Mouse (Mus musculus) liver, embryonic 14.5 days (tissue): ENCODE measurements around the gene Vps16. TPM values are rescaled to one million over a fixed set of nuclear protein-coding genes. Genes with fewer than 3 reads are reported as not detected.

Source experiments
- ATAC-seq: fragments of 200-750 bp; cut with Nextera tagmentation; 2 replicates; pipeline ENCODE4 v1.8.0; 2017; ENCODE audit warnings: moderate number of reproducible peaks, mild to moderate bottlenecking, moderate library complexity; ENCODE audit not compliant: insufficient read depth
- DNase-seq, 3 experiments: peaks; one replicate each; pipeline ENCODE4 v3.0.0-alpha.2; 2012 to 2013; ENCODE audit warnings: low read depth in 3 of 3, low spot score in 3 of 3
- H3K27ac ChIP-seq: fragments of 300-500 bp; sonication (generic); 2 replicates; pipeline ENCODE4 v1.5.1; 2014; ENCODE audit warnings: moderate library complexity, mild to moderate bottlenecking, control low read depth, inconsistent platforms
- H3K27me3 ChIP-seq: fragments of 300-500 bp; sonication (generic); 2 replicates; pipeline ENCODE4 v1.6.1; 2014; ENCODE audit warnings: mild to moderate bottlenecking, low read length, moderate library complexity; ENCODE audit not compliant: control insufficient read depth, insufficient read depth
- H3K36me3 ChIP-seq: fragments of 300-500 bp; sonication (generic); replicated peaks from 2 replicates; pipeline ENCODE4 v1.6.1; 2014; ENCODE audit warnings: low read depth; ENCODE audit not compliant: control insufficient read depth, insufficient read depth
- H3K4me1 ChIP-seq, 2 experiments: fragments of 200-500 bp in 1 of 2; fragments of 300-500 bp in 1 of 2; sonication (generic) in 1 of 2; replicated peaks; 2 replicates each; pipeline ENCODE4 v1.6.1; 2012 to 2014; ENCODE audit warnings: antibody characterized with exemption in 1 of 2, inconsistent platforms in 1 of 2, low read length in 1 of 2; ENCODE audit not compliant: control insufficient read depth in 2 of 2, insufficient read depth in 2 of 2
- H3K4me2 ChIP-seq: fragments of 300-500 bp; sonication (generic); 2 replicates; pipeline ENCODE4 v1.6.1; 2014; ENCODE audit warnings: low read depth, mild to moderate bottlenecking, control low read depth, moderate library complexity
- H3K4me3 ChIP-seq, 2 experiments: fragments of 200-500 bp in 1 of 2; fragments of 300-500 bp in 1 of 2; sonication (generic) in 1 of 2; 2 replicates each; pipeline ENCODE4 v1.5.1; 2012 to 2014; ENCODE audit warnings: low read depth in 2 of 2, low read length in 2 of 2, mild to moderate bottlenecking in 2 of 2, control low read depth in 1 of 2, inconsistent platforms in 1 of 2, moderate library complexity in 1 of 2; ENCODE audit not compliant: insufficient read depth in 1 of 2
- H3K9ac ChIP-seq: fragments of 300-500 bp; sonication (generic); replicated peaks from 2 replicates; pipeline ENCODE4 v1.6.1; 2014; ENCODE audit warnings: mild to moderate bottlenecking, control low read depth, moderate library complexity
- H3K9me3 ChIP-seq: fragments of 300-500 bp; sonication (generic); 2 replicates; pipeline ENCODE4 v1.6.1; 2016; ENCODE audit warnings: low read length, mixed read lengths; ENCODE audit not compliant: control insufficient read depth
- CTCF ChIP-seq: IDR thresholded peaks from 2 replicates; pipeline ENCODE4 v1.5.1; 2016; ENCODE audit warnings: antibody characterized with exemption, low read depth, control low read depth
- EP300 ChIP-seq: IDR thresholded peaks from 2 replicates; pipeline ENCODE4 v1.6.1; 2016; ENCODE audit warnings: antibody characterized with exemption, low read depth
- WGBS: fragments of 180-500 bp; shearing (Covaris S2); extraction: QIAGEN DNeasy Blood & Tissue Kit; methylation state at CpG from one replicate; pipeline ENCODE4 v1.1.7; 2014; ENCODE audit not compliant: insufficient replicate concordance; 5-methylcytosine and 5-hydroxymethylcytosine counted together
- polyA plus RNA-seq, 2 experiments: library from polyadenylated mRNA; depleted of rRNA in 1 of 2; stranded (reverse) in 1 of 2; unstranded in 1 of 2; fragments of >200 nt; fragmentation: Nextera tagmentation in 1 of 2; extraction: Ambion mirVana in 1 of 2; gene quantifications; 2 replicates each; pipeline versions ENCODE4 v1.2.1 to v1.2.3; 2012 to 2014

The Vps16 gene
- polyA plus RNA-seq, 2 experiments, result 26.8 to 38.3 TPM

- H3K4me3 ChIP-seq, result no peak overlapping the region
- peaks cover 21% of the 10 kb centered on the region for H3K27me3 ChIP-seq
- no peak overlapping the region for H3K27ac ChIP-seq
- TF ChIP-seq EP300 (no peak), CTCF (no peak)
- ATAC-seq, result no peak
- no peak overlapping the region for H3K9ac ChIP-seq
- no peaks in the 10 kb centered on the region for H3K9me3 ChIP-seq
- H3K4me1 ChIP-seq, result no peaks in the 10 kb centered on the region
- no peaks in the 10 kb centered on the region for H3K36me3 ChIP-seq
- DNase-seq, result no peak
- peak overlapping the region; percentile 63 for H3K4me2 ChIP-seq
- WGBS, result 13% methylated on average over 14 of the region's 14 CpGs
Measured at GRCm38 (mm10) chr2:130398091-130398490, 26.0 kb upstream of the Vps16 start.

DNA sequence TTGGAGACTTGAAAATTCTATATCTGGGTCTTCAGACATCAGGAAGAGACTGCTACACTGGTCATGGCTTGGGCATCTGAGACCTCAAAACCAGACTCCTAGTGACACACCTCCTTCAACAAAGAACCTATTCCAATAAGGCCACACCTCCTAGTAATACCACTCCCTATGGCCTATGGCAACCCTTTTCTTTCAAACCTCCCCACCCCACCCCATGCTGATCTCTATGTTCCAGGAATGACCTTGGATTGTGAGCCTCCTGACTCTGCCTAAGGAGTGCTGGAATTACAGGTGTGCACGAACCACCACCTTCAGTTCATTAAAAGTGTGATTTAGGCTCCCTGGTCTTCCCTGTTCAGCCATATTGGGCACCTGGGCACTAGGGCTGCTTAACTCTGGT, 24.1 kb upstream of the Vps16 start:
- ATAC-seq (no peak), DNase-seq (no peak)
- 50% methylated on average over 1 of the region's 1 CpGs for WGBS
- Histone ChIP-seq H3K9me3 (no peaks in the 10 kb centered on the region), H3K27me3 (peaks cover 21% of the 10 kb centered on the region), H3K27ac (no peak overlapping the region), H3K4me2 (no peak overlapping the region), H3K4me3 (no peak overlapping the region), H3K9ac (no peak overlapping the region), H3K4me1 (no peaks in the 10 kb centered on the region), H3K36me3 (no peaks in the 10 kb centered on the region)
- TF ChIP-seq CTCF (no peak), EP300 (no peak)

- DNase-seq (no peak), ATAC-seq (no peak)
- Histone ChIP-seq H3K4me1 (no peaks in the 10 kb centered on the region), H3K9me3 (no peaks in the 10 kb centered on the region), H3K4me3 (no peak overlapping the region), H3K36me3 (no peaks in the 10 kb centered on the region), H3K4me2 (no peak overlapping the region), H3K27ac (no peak overlapping the region), H3K9ac (no peak overlapping the region), H3K27me3 (peaks cover 16% of the 10 kb centered on the region)
- TF ChIP-seq CTCF, result no peak
- TF ChIP-seq EP300, result no peak
- WGBS, result 60% methylated on average over 4 of the region's 4 CpGs
Measured at GRCm38 (mm10) chr2:130401891-130402290, 22.2 kb upstream of the Vps16 start.

DNA sequence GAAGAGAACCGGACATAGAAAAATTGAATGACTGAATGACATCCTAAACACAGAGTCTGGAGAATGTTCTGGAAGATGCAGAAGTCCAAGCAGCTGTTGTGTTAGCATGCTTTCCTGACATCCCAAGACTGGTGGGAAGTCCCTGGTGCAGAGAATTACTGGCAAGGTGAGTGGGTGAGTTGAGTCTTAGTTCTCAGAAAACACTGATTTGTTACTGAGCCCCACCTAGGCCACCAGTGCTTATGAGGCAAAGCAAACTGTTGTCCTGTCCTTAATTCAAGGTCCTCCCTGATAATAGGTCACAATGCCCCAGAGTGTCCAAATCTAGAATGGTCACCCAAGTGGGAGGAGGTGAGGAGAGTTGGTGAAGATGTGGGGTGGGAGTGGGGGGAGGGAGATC, 19.2 kb upstream of the Vps16 start, which contains the start of the genes Gm28372 and 1700020A23Rik:
Gene Gm28372 (plus strand): TSS at position 301 of the 400 bp plus-strand sequence.
Gene 1700020A23Rik (plus strand): TSS at position 321 of the 400 bp plus-strand sequence.
- Histone ChIP-seq H3K4me2 (no peak within 1 kb of the TSS), H3K36me3 (no peaks in the 10 kb centered on the region), H3K4me3 (no peak within 1 kb of the TSS), H3K4me1 (no peaks in the 10 kb centered on the region), H3K9me3 (no peaks in the 10 kb centered on the region), H3K9ac (no peak within 1 kb of the TSS), H3K27me3 (no peaks in the 10 kb centered on the region), H3K27ac (no peak within 1 kb of the TSS)
- no peak for ATAC-seq
- WGBS, result 60% methylated on average over 1 of the region's 1 CpGs
- DNase-seq, result no peak
- TF ChIP-seq CTCF (no peak), EP300 (no peak)

- Histone ChIP-seq H3K4me1 (no peaks in the 10 kb centered on the region), H3K9me3 (no peaks in the 10 kb centered on the region), H3K4me3 (no peak within 1 kb of the TSS), H3K36me3 (no peaks in the 10 kb centered on the region), H3K27ac (no peak within 1 kb of the TSS), H3K27me3 (no peaks in the 10 kb centered on the region), H3K9ac (no peak within 1 kb of the TSS), H3K4me2 (no peak within 1 kb of the TSS)
- WGBS, result 62% methylated on average over 2 of the region's 2 CpGs
- DNase-seq, result no peak
- TF ChIP-seq EP300, result no peak
- TF ChIP-seq CTCF, result no peak
- ATAC-seq, result no peak
Measured at GRCm38 (mm10) chr2:130406178-130406577, 18.0 kb upstream of the Vps16 start, which contains the start of gene Tmem239. Tmem239 (plus strand) TSS chr2:130406478.
